Mouse (Mus musculus) brain, embryonic 14.5 days (tissue): ENCODE results near the gene Gria2.

ENCODE experiments used
- CTCF ChIP-seq: fragments of 200-500 bp; IDR thresholded peaks from 2 replicates; pipeline ENCODE4 v1.5.1; 2012; ENCODE audit warnings: inconsistent platforms, mild to moderate bottlenecking, moderate library complexity, borderline replicate concordance; ENCODE audit not compliant: insufficient read depth, insufficient read length; ENCODE audit errors: extremely low read depth
- POLR2A ChIP-seq: fragments of 200-500 bp; IDR thresholded peaks from 2 replicates; pipeline ENCODE4 v1.6.1; 2012; ENCODE audit warnings: mild to moderate bottlenecking, inconsistent platforms, borderline replicate concordance; ENCODE audit not compliant: poor library complexity, insufficient read depth, insufficient read length, severe bottlenecking; ENCODE audit errors: extremely low read depth

- TF ChIP-seq POLR2A (no peak), CTCF (no peak)
Observed at GRCm38 (mm10) chr3:80796764-80797163, 5.9 kb downstream of the Gria2 start.
